Mouse (Mus musculus) brain, embryonic 14.5 days (tissue): ENCODE measurements at regions not wholly inside any gene's neighbourhood (a gene's known extent, or its start where the extent isn't known, plus 50 kb on each side); places are given as distances from the start of the nearest gene placed in this dataset.

ENCODE experiments used
- CTCF ChIP-seq: fragments of 200-500 bp; IDR thresholded peaks from 2 replicates; pipeline ENCODE4 v1.5.1; 2012; ENCODE audit warnings: inconsistent platforms, mild to moderate bottlenecking, moderate library complexity, borderline replicate concordance; ENCODE audit not compliant: insufficient read depth, insufficient read length; ENCODE audit errors: extremely low read depth
- POLR2A ChIP-seq: fragments of 200-500 bp; IDR thresholded peaks from 2 replicates; pipeline ENCODE4 v1.6.1; 2012; ENCODE audit warnings: mild to moderate bottlenecking, inconsistent platforms, borderline replicate concordance; ENCODE audit not compliant: poor library complexity, insufficient read depth, insufficient read length, severe bottlenecking; ENCODE audit errors: extremely low read depth

DNA sequence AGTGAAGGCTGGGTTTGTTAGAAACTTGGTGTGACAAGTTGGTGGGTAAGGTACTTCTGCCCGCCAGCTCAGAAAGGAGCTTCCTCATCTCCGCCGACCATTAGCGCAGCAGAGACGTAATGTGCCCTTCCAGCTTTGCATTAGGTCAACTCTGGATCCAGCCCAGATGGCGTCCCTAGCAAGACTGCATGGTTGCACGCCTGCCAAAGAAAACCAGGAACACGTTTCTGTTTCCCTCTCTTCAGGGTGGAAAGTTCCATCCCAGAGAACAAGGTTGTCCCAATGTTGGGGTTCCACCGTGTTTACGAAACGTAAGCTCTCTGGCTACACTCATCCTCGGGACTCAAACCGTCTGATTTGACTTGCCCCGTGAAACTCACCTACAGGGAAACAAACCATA, 335.5 kb downstream of the Mtx2 start:
- TF ChIP-seq POLR2A (no peak), CTCF (no peak)
